Comparison of ENCODE assay signal across 9 mouse cellular contexts in genomic region chr2:178494066-178494465, GRCm38 (mm10).
A peak's percentile ranks its signal among the peaks of the same experiment; 100 is the strongest.
DNase-seq lines count a peak whose midpoint lies in the region; ATAC-seq and TF ChIP-seq lines count a peak whose summit lies in the region.
"Had no signal": no experiment of that assay in that cellular context is flagged by ENCODE, and none has a peak within 500 bp of the region (broad histone marks: within the 10 kb centered on the region; RNA-seq: fewer than 3 reads in every experiment).

No protein-coding gene starts in this region.

- peaks cover 1% of the 10 kb centered on the region; the same call in 1 of the 2 replicates for H3K4me1 ChIP-seq in liver, adult 2 months (ENCODE audit: control insufficient read depth, insufficient read depth, low read length)
- H3K4me1 ChIP-seq in liver, embryonic 16.5 days (ENCODE audit: control insufficient read depth, low read depth, low read length), result no peaks in the 10 kb centered on the region; the same call in 1 of the 2 replicates
- H3K4me1 ChIP-seq in midbrain, embryonic 14.5 days (ENCODE audit: control insufficient read depth, insufficient read depth, low read length), result no peaks in the 10 kb centered on the region; the same call in 1 of the 2 replicates
- no peaks in the 10 kb centered on the region for H3K4me1 ChIP-seq in hindbrain, embryonic 14.5 days (replicated peaks; ENCODE audit: control insufficient read depth, insufficient read depth, low read length)

- ATAC-seq in liver, embryonic 16.5 days (ENCODE audit: low read depth), result 0 out of 2 replicates have a peak, but pooled peaks have one; percentile 13
- ATAC-seq in midbrain, embryonic 14.5 days (ENCODE audit: low FRiP score, low TSS enrichment), result no peak
- no peak for ATAC-seq in hindbrain, embryonic 14.5 days (ENCODE audit: low FRiP score)

- intact Hi-C loops in heart, postnatal 10 days (cut with DNase I), result loop anchor here (5.0 kb wide), 1 partner anchor 67 kb away; no protein-coding TSS in a partner anchor

- DNase-seq in liver, adult 2 months (ENCODE audit: extremely low read depth, low read depth, low spot score), result peak; percentile 58
- no peak for DNase-seq in liver
- peak; percentile 67 to 78 for DNase-seq in gastrocnemius, adult 8-10 months (ENCODE audit: low spot score in 2 of 2)
- peak; percentile 81 to 85 for DNase-seq in heart, postnatal 10 days
- DNase-seq in midbrain, embryonic 14.5 days, result no peak
- DNase-seq in thymus, postnatal 4 days, result no peak
- DNase-seq in hindbrain, embryonic 14.5 days (ENCODE audit: low spot score), result no peak
- DNase-seq: layer of hippocampus, postnatal 36 days had no signal

- no peaks in the 10 kb centered on the region for H3K36me3 ChIP-seq in liver, adult 2 months (ENCODE audit: control insufficient read depth, insufficient read depth, low read length)
- H3K36me3 ChIP-seq in liver, embryonic 16.5 days (ENCODE audit: control insufficient read depth, insufficient read depth), result no peaks in the 10 kb centered on the region
- H3K36me3 ChIP-seq in midbrain, embryonic 14.5 days (ENCODE audit: control insufficient read depth, insufficient read depth, low read length), result no peaks in the 10 kb centered on the region
- H3K36me3 ChIP-seq in hindbrain, embryonic 14.5 days (replicated peaks; ENCODE audit: control insufficient read depth, insufficient read depth), result no peaks in the 10 kb centered on the region

- no peak overlapping the region for H3K4me2 ChIP-seq in liver, embryonic 16.5 days (ENCODE audit: low read depth, low read length)
- H3K4me2 ChIP-seq in midbrain, embryonic 14.5 days (ENCODE audit: low read length), result no peak overlapping the region
- H3K4me2 ChIP-seq in hindbrain, embryonic 14.5 days (replicated peaks), result no peak overlapping the region

- no peak overlapping the region for H3K27ac ChIP-seq in liver, adult 2 months (replicated peaks; ENCODE audit: insufficient read depth, low read depth, low read length)
- H3K27ac ChIP-seq in liver, embryonic 16.5 days (ENCODE audit: low read length), result no peak overlapping the region
- H3K27ac ChIP-seq in midbrain, embryonic 14.5 days (replicated peaks; ENCODE audit: low read depth, low read length), result no peak overlapping the region; the same call in 1 of the 2 replicates
- no peak overlapping the region for H3K27ac ChIP-seq in hindbrain, embryonic 14.5 days

- no peak overlapping the region for H3K4me3 ChIP-seq in liver, adult 2 months (ENCODE audit: insufficient read depth, low read depth, low read length)
- no peak overlapping the region for H3K4me3 ChIP-seq in liver, embryonic 16.5 days (ENCODE audit: low read depth, low read length)
- no peak overlapping the region for H3K4me3 ChIP-seq in midbrain, embryonic 14.5 days (replicated peaks; ENCODE audit: low read depth, low read length)
- H3K4me3 ChIP-seq in hindbrain, embryonic 14.5 days (replicated peaks; ENCODE audit: low read length), result no peak overlapping the region

- H3K9me3 ChIP-seq in liver, embryonic 16.5 days (replicated peaks; ENCODE audit: control insufficient read depth, low read length), result no peaks in the 10 kb centered on the region
- no peaks in the 10 kb centered on the region for H3K9me3 ChIP-seq in midbrain, embryonic 14.5 days (ENCODE audit: control insufficient read depth, low read length)
- no peaks in the 10 kb centered on the region for H3K9me3 ChIP-seq in hindbrain, embryonic 14.5 days (ENCODE audit: control insufficient read depth, low read length)

- TF ChIP-seq POLR2A in liver, adult 2 months (IDR thresholded peaks at IDR 0.05; ENCODE audit: extremely low read depth, insufficient read depth, low read length), result no peak

- no peak overlapping the region for H3K9ac ChIP-seq in liver, adult 2 months (ENCODE audit: low read depth, low read length)
- no peak overlapping the region for H3K9ac ChIP-seq in liver, embryonic 16.5 days (ENCODE audit: low read depth, low read length)
- H3K9ac ChIP-seq in midbrain, embryonic 14.5 days (replicated peaks; ENCODE audit: low read length), result no peak overlapping the region
- no peak overlapping the region for H3K9ac ChIP-seq in hindbrain, embryonic 14.5 days

- WGBS in liver, adult 2 months, result 49% methylated on average over 11 of the region's 11 CpGs
- WGBS in liver, embryonic 16.5 days (ENCODE audit: insufficient replicate concordance), result 59% methylated on average over 11 of the region's 11 CpGs
- 76% methylated on average over 11 of the region's 11 CpGs for WGBS in midbrain, embryonic 14.5 days
- WGBS in hindbrain, embryonic 14.5 days, result 80% methylated on average over 11 of the region's 11 CpGs

- no peaks in the 10 kb centered on the region for H3K79me2 ChIP-seq in liver, adult 2 months (ENCODE audit: control insufficient read depth, insufficient read depth, low read length)

- no peak for TF ChIP-seq CTCF in liver, adult 2 months (IDR thresholded peaks at IDR 0.05; ENCODE audit: low read depth, low read length)

- H3K27me3 ChIP-seq in liver, adult 2 months (ENCODE audit: control insufficient read depth, insufficient read depth, low read length), result no peaks in the 10 kb centered on the region
- no peaks in the 10 kb centered on the region for H3K27me3 ChIP-seq in liver, embryonic 16.5 days (ENCODE audit: control insufficient read depth, insufficient read depth, low read depth, low read length)
- H3K27me3 ChIP-seq in midbrain, embryonic 14.5 days (ENCODE audit: control insufficient read depth, insufficient read depth, low read length), result no peaks in the 10 kb centered on the region
- H3K27me3 ChIP-seq in hindbrain, embryonic 14.5 days (ENCODE audit: control insufficient read depth, insufficient read depth, low read length), result no peaks in the 10 kb centered on the region

Comparison
In these comparisons a context has a peak if more than half of its experiments do, and no peak if none do; other contexts are left out.
1. DNase-seq: peak in liver, adult 2 months (single experiment), gastrocnemius, adult 8-10 months (2 of 2) and heart, postnatal 10 days (2 of 2); none in liver (single experiment), midbrain, embryonic 14.5 days (single experiment), thymus, postnatal 4 days (single experiment) and hindbrain, embryonic 14.5 days (single experiment).